Mouse (Mus musculus) CH12.LX (cell line): ENCODE results near the gene Aldh8a1.

Experiments used
- CTCF ChIP-seq, 2 experiments: IDR thresholded peaks in 1 of 2; conservative IDR thresholded peaks in 1 of 2; 2 replicates each; pipeline ENCODE4 v1.5.1; 2011 to 2012; ENCODE audit warnings: low read depth in 2 of 2, low read length in 2 of 2, improper control_type of control experiment in 1 of 2, inconsistent platforms in 1 of 2, mild to moderate bottlenecking in 1 of 2, moderate library complexity in 1 of 2
- MAFK ChIP-seq: IDR thresholded peaks from 2 replicates; pipeline ENCODE4 v1.6.1; 2011; ENCODE audit warnings: low read length, improper control_type of control experiment; ENCODE audit not compliant: insufficient replicate concordance
- POLR2A ChIP-seq: IDR thresholded peaks from 2 replicates; pipeline ENCODE4 v1.6.1; 2011; ENCODE audit warnings: low read depth, mild to moderate bottlenecking, improper control_type of control experiment, low read length
- POLR2AphosphoS2 ChIP-seq: IDR thresholded peaks from 2 replicates; pipeline ENCODE4 v1.6.1; 2011; ENCODE audit warnings: low read depth, low read length, improper control_type of control experiment
- TCF12 ChIP-seq: IDR thresholded peaks from 2 replicates; pipeline ENCODE4 v1.6.1; 2014; ENCODE audit warnings: low read depth, mild to moderate bottlenecking, inconsistent platforms, low read length, improper control_type of control experiment
- USF2 ChIP-seq: conservative IDR thresholded peaks from 2 replicates; pipeline ENCODE4 v1.6.1; 2011; ENCODE audit warnings: low read depth, low read length, improper control_type of control experiment
- ZNF384 ChIP-seq: IDR thresholded peaks from 2 replicates; pipeline ENCODE4 v1.6.1; 2012; ENCODE audit warnings: low read depth, low read length, improper control_type of control experiment, inconsistent platforms

GRCm38 (mm10) chr10:21391286-21391685, 14.2 kb downstream of the Aldh8a1 start:
- TF ChIP-seq POLR2AphosphoS2 (no peak), CTCF (conservative IDR thresholded peaks at IDR 0.05 in 1 of 2, IDR thresholded peaks at IDR 0.05 in 1 of 2; ENCODE audit: low read depth in 2 of 2, low read length in 2 of 2) (no peak), ZNF384 (no peak), POLR2A (no peak), TCF12 (no peak), MAFK (no peak), USF2 (no peak)
